Mouse (Mus musculus) ES-Bruce4 (cell line): Measurements from ENCODE around the gene Cul4a. TPM values are rescaled to one million over a fixed set of nuclear protein-coding genes. Genes with fewer than 3 reads are reported as not detected.

Experiments
- H3K27ac ChIP-seq: 2 replicates; pipeline ENCODE4 v1.5.1; 2012; ENCODE audit warnings: low read length, inconsistent platforms; ENCODE audit not compliant: insufficient read depth
- H3K27me3 ChIP-seq: 2 replicates; pipeline ENCODE4 v1.6.1; 2012; ENCODE audit warnings: mild to moderate bottlenecking, low read length, inconsistent platforms; ENCODE audit not compliant: control insufficient read depth, poor library complexity, insufficient read depth, severe bottlenecking
- H3K36me3 ChIP-seq: 2 replicates; pipeline ENCODE4 v1.6.1; 2012; ENCODE audit warnings: inconsistent platforms, mild to moderate bottlenecking, low read length, moderate library complexity; ENCODE audit not compliant: control insufficient read depth, poor library complexity, insufficient read depth, severe bottlenecking
- H3K4me1 ChIP-seq: one replicate; pipeline ENCODE4 v1.8.1; 2011; ENCODE audit warnings: low read length; ENCODE audit not compliant: control insufficient read depth, insufficient read depth
- H3K4me3 ChIP-seq: 2 replicates; pipeline ENCODE4 v1.5.1; 2011; ENCODE audit warnings: low read depth, mild to moderate bottlenecking, low read length
- H3K9ac ChIP-seq: 2 replicates; pipeline ENCODE4 v1.6.1; 2012; ENCODE audit warnings: low read depth, mild to moderate bottlenecking, inconsistent platforms; ENCODE audit not compliant: poor library complexity, severe bottlenecking
- H3K9me3 ChIP-seq: replicated peaks from 2 replicates; pipeline ENCODE4 v1.6.1; 2012; ENCODE audit warnings: mild to moderate bottlenecking, low read length, inconsistent platforms; ENCODE audit not compliant: control insufficient read depth, poor library complexity, insufficient read depth, severe bottlenecking
- CTCF ChIP-seq: IDR thresholded peaks from one replicate; pipeline ENCODE4 v1.8.1; 2011; ENCODE audit warnings: low read depth, low read length
- EP300 ChIP-seq: IDR thresholded peaks from 2 replicates; pipeline ENCODE4 v1.6.1; 2011; ENCODE audit warnings: low read depth, low read length; ENCODE audit not compliant: insufficient read depth
- POLR2A ChIP-seq: IDR thresholded peaks from one replicate; pipeline ENCODE4 v1.8.1; 2011; ENCODE audit warnings: low read length; ENCODE audit not compliant: insufficient read depth
- polyA plus RNA-seq: library from polyadenylated mRNA; stranded (reverse); fragments of >200 nt; gene quantifications from 2 replicates; pipeline ENCODE4 v1.2.4, GENCODE M21; 2011; ENCODE audit warnings: low read depth; ENCODE audit not compliant: missing spikeins, insufficient read depth, insufficient read length

Cul4a gene
- polyA plus RNA-seq, 1 experiment, result 83.3 TPM

- TF ChIP-seq POLR2A (no peak), EP300 (no peak), CTCF (no peak)
- Histone ChIP-seq H3K36me3 (no peaks in the 10 kb centered on the region), H3K4me1 (no peaks in the 10 kb centered on the region), H3K27me3 (no peaks in the 10 kb centered on the region), H3K4me3 (no peak overlapping the region), H3K9me3 (no peaks in the 10 kb centered on the region), H3K27ac (no peak overlapping the region), H3K9ac (no peak overlapping the region)
These were observed 6.5 kb downstream of the Cul4a start for GRCm38 (mm10) chr8:13111917-13112316.

GRCm38 (mm10) chr8:13113232-13113631 lies 7.8 kb downstream of the Cul4a start:
- no peak for TF ChIP-seq EP300
- TF ChIP-seq POLR2A, result no peak
- TF ChIP-seq CTCF, result no peak
- Histone ChIP-seq H3K27ac (no peak overlapping the region), H3K9me3 (no peaks in the 10 kb centered on the region), H3K4me3 (no peak overlapping the region), H3K4me1 (no peaks in the 10 kb centered on the region), H3K27me3 (no peaks in the 10 kb centered on the region), H3K9ac (no peak overlapping the region), H3K36me3 (no peaks in the 10 kb centered on the region)

DNA sequence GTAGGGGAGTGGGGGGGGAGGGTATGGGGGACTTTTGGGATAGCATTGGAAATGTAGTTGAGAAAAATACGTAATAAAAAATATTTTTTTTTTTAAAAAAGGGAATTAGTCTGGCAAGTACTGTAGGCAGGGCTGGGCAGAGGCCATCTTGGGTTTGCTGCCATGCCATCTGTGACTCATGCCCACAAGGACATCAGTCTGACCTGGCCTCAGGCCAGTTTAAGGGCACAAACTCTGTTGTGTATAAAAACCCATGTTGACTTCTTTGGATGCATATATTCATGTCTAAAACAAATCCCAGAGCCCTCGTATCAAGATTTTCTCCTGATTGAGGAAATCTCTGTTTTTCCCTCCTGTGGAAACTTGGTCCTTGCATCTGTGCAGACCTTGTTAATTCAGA lies 11.7 kb downstream of the Cul4a start:
- H3K9me3 ChIP-seq, result no peaks in the 10 kb centered on the region

DNA sequence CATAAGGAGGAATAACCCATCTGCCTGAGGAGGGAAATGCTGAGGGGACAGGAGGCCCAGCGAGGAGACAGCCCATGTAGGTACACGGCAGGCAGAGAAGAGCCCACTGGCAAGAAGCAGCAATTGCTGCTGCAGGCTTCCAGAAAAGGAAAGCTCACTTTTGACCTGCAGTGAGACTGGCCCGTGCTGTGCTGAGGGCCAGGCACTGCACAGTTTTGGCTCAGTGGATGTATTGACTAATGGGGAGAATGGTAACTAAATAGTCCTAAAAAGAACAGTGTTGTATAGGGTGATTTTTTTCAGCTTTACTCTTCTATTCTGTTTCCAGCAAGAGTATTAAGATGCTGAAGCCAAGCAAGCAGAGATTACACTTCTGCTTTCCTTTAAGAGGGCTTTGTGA lies 13.1 kb downstream of the Cul4a start:
- Histone ChIP-seq H3K4me1 (no peaks in the 10 kb centered on the region), H3K4me3 (no peak overlapping the region), H3K27me3 (no peaks in the 10 kb centered on the region), H3K36me3 (no peaks in the 10 kb centered on the region), H3K27ac (no peak overlapping the region), H3K9me3 (no peaks in the 10 kb centered on the region), H3K9ac (no peak overlapping the region)
- TF ChIP-seq POLR2A (no peak), EP300 (no peak), CTCF (no peak)

More for the DNA sequence above, 11.7 kb downstream of the Cul4a start:
- H3K9ac ChIP-seq, result no peak overlapping the region
- H3K4me3 ChIP-seq, result no peak overlapping the region
- no peaks in the 10 kb centered on the region for H3K4me1 ChIP-seq
- no peaks in the 10 kb centered on the region for H3K36me3 ChIP-seq
- TF ChIP-seq POLR2A, result no peak
- no peak for TF ChIP-seq CTCF
- no peak for TF ChIP-seq EP300
- H3K27me3 ChIP-seq, result no peaks in the 10 kb centered on the region
- H3K27ac ChIP-seq, result no peak overlapping the region

- TF ChIP-seq CTCF (no peak), EP300 (no peak), POLR2A (no peak)
- H3K27me3 ChIP-seq, result no peaks in the 10 kb centered on the region
- no peaks in the 10 kb centered on the region for H3K9me3 ChIP-seq
These were observed 15.7 kb downstream of the Cul4a start for GRCm38 (mm10) chr8:13120882-13121665.

GRCm38 (mm10) chr8:13122887-13123421 lies 17.5 kb downstream of the Cul4a start:
- no peak overlapping the region for H3K27ac ChIP-seq
- H3K9me3 ChIP-seq, result no peaks in the 10 kb centered on the region
- TF ChIP-seq CTCF, result no peak
- TF ChIP-seq POLR2A, result no peak
- no peak for TF ChIP-seq EP300
- no peaks in the 10 kb centered on the region for H3K4me1 ChIP-seq
- no peak overlapping the region for H3K4me3 ChIP-seq
- peaks cover 7% of the 10 kb centered on the region; the same call in 1 of the 2 replicates for H3K36me3 ChIP-seq
- H3K27me3 ChIP-seq, result no peaks in the 10 kb centered on the region
- H3K9ac ChIP-seq, result no peak overlapping the region

More at GRCm38 (mm10) chr8:13120882-13121665, 15.7 kb downstream of the Cul4a start:
- H3K9ac ChIP-seq, result no peak overlapping the region
- no peak overlapping the region for H3K27ac ChIP-seq
- no peaks in the 10 kb centered on the region for H3K4me1 ChIP-seq
- H3K4me3 ChIP-seq, result no peak overlapping the region
- H3K36me3 ChIP-seq, result 0 out of 2 replicates have a peak, but pooled peaks cover 2% of the 10 kb centered on the region
